Mouse (Mus musculus): ENCODE measurements at regions not wholly inside any gene's neighbourhood (a gene's known extent, or its start where the extent isn't known, plus 50 kb on each side); places are given as distances from the start of the nearest gene placed in this dataset.

- Histone ChIP-seq H3K27ac (no peak overlapping the region), H3K4me1 (ENCODE audit: insufficient read depth, low read length) (no peaks in the 10 kb centered on the region), H3K4me2 (ENCODE audit: low read depth, low read length) (no peak overlapping the region), H3K4me3 (ENCODE audit: low read length) (no peak overlapping the region), H3K9me3 (ENCODE audit: low read length) (no peaks in the 10 kb centered on the region), H3K36me3 (ENCODE audit: insufficient read depth, low read length) (no peaks in the 10 kb centered on the region), H3K9ac (replicated peaks; ENCODE audit: low read length) (no peak overlapping the region), H3K27me3 (ENCODE audit: insufficient read depth, low read length) (no peaks in the 10 kb centered on the region)
- no peak for TF ChIP-seq CTCF (IDR thresholded peaks at IDR 0.05; ENCODE audit: low read depth)
- DNase-seq (ENCODE audit: low spot score) (no peak), ATAC-seq (no peak)
- 40% methylated on average over 4 of the region's 4 CpGs for WGBS
These were observed 143.6 kb upstream of the Tapt1 start for GRCm38 (mm10) chr5:44370006-44370405.

- DNase-seq (ENCODE audit: low spot score): no peak
- ATAC-seq: no peak
- Histone ChIP-seq H3K27me3 (ENCODE audit: insufficient read depth, low read length) (no peaks in the 10 kb centered on the region), H3K36me3 (ENCODE audit: insufficient read depth, low read length) (no peaks in the 10 kb centered on the region), H3K9me3 (ENCODE audit: low read length) (no peaks in the 10 kb centered on the region), H3K27ac (no peak overlapping the region), H3K9ac (replicated peaks; ENCODE audit: low read length) (no peak overlapping the region), H3K4me3 (ENCODE audit: low read length) (no peak overlapping the region), H3K4me2 (ENCODE audit: low read depth, low read length) (no peak overlapping the region), H3K4me1 (ENCODE audit: insufficient read depth, low read length) (no peaks in the 10 kb centered on the region)
- 78% methylated on average over 1 of the region's 1 CpGs for WGBS
- no peak for TF ChIP-seq CTCF (IDR thresholded peaks at IDR 0.05; ENCODE audit: low read depth)
These were observed 125.9 kb upstream of the Tapt1 start for GRCm38 (mm10) chr5:44352324-44352723.

GRCm38 (mm10) chr5:44341457-44342014, 115.1 kb upstream of the Tapt1 start:
- Histone ChIP-seq H3K4me1 (ENCODE audit: insufficient read depth, low read length) (no peaks in the 10 kb centered on the region), H3K4me3 (ENCODE audit: low read length) (no peak overlapping the region), H3K27me3 (ENCODE audit: insufficient read depth, low read length) (no peaks in the 10 kb centered on the region), H3K9ac (replicated peaks; ENCODE audit: low read length) (no peak overlapping the region), H3K9me3 (ENCODE audit: low read length) (no peaks in the 10 kb centered on the region), H3K4me2 (ENCODE audit: low read depth, low read length) (no peak overlapping the region), H3K36me3 (ENCODE audit: insufficient read depth, low read length) (no peaks in the 10 kb centered on the region), H3K27ac (no peak overlapping the region)
- ATAC-seq (no peak), DNase-seq (ENCODE audit: low spot score) (no peak)
- TF ChIP-seq CTCF (IDR thresholded peaks at IDR 0.05; ENCODE audit: low read depth): no peak
- WGBS: 91% methylated on average over 2 of the region's 2 CpGs

- 91% methylated on average over 4 of the region's 4 CpGs for WGBS
- Histone ChIP-seq H3K4me2 (ENCODE audit: low read depth, low read length) (no peak overlapping the region), H3K27ac (no peak overlapping the region), H3K36me3 (ENCODE audit: insufficient read depth, low read length) (no peaks in the 10 kb centered on the region), H3K4me1 (ENCODE audit: insufficient read depth, low read length) (no peaks in the 10 kb centered on the region), H3K27me3 (ENCODE audit: insufficient read depth, low read length) (no peaks in the 10 kb centered on the region), H3K9ac (replicated peaks; ENCODE audit: low read length) (no peak overlapping the region), H3K4me3 (ENCODE audit: low read length) (no peak overlapping the region), H3K9me3 (ENCODE audit: low read length) (no peaks in the 10 kb centered on the region)
- ATAC-seq: no peak
- no peak for TF ChIP-seq CTCF (IDR thresholded peaks at IDR 0.05; ENCODE audit: low read depth)
- no peak for DNase-seq (ENCODE audit: low spot score)
These were observed 112.2 kb upstream of the Tapt1 start for GRCm38 (mm10) chr5:44338662-44339061.

- 92% methylated on average over 5 of the region's 5 CpGs for WGBS
- Histone ChIP-seq H3K4me2 (ENCODE audit: low read depth, low read length) (no peak overlapping the region), H3K4me3 (ENCODE audit: low read length) (no peak overlapping the region), H3K36me3 (ENCODE audit: insufficient read depth, low read length) (no peaks in the 10 kb centered on the region), H3K9ac (replicated peaks; ENCODE audit: low read length) (no peak overlapping the region), H3K27me3 (ENCODE audit: insufficient read depth, low read length) (no peaks in the 10 kb centered on the region), H3K9me3 (ENCODE audit: low read length) (no peaks in the 10 kb centered on the region), H3K27ac (no peak overlapping the region), H3K4me1 (ENCODE audit: insufficient read depth, low read length) (no peaks in the 10 kb centered on the region)
- no peak for TF ChIP-seq CTCF (IDR thresholded peaks at IDR 0.05; ENCODE audit: low read depth)
- DNase-seq (ENCODE audit: low spot score): no peak
- ATAC-seq: no peak
These were observed 109.3 kb upstream of the Tapt1 start for GRCm38 (mm10) chr5:44335756-44336155.

- ATAC-seq (no peak), DNase-seq (ENCODE audit: low spot score) (no peak)
- no peak for TF ChIP-seq CTCF (IDR thresholded peaks at IDR 0.05; ENCODE audit: low read depth)
- Histone ChIP-seq H3K4me2 (ENCODE audit: low read depth, low read length) (no peak overlapping the region), H3K4me1 (ENCODE audit: insufficient read depth, low read length) (no peaks in the 10 kb centered on the region), H3K9ac (replicated peaks; ENCODE audit: low read length) (no peak overlapping the region), H3K27ac (no peak overlapping the region), H3K4me3 (ENCODE audit: low read length) (no peak overlapping the region), H3K27me3 (ENCODE audit: insufficient read depth, low read length) (no peaks in the 10 kb centered on the region), H3K36me3 (ENCODE audit: insufficient read depth, low read length) (no peaks in the 10 kb centered on the region), H3K9me3 (ENCODE audit: low read length) (no peaks in the 10 kb centered on the region)
- 94% methylated on average over 1 of the region's 1 CpGs for WGBS
These were observed 93.2 kb upstream of the Tapt1 start for GRCm38 (mm10) chr5:44319626-44320025.

- DNase-seq (ENCODE audit: low spot score): no peak
These were observed 80.5 kb upstream of the Tapt1 start for GRCm38 (mm10) chr5:44306769-44307557.

More at GRCm38 (mm10) chr5:44306769-44307557, 80.5 kb upstream of the Tapt1 start:
- Histone ChIP-seq H3K9ac (replicated peaks; ENCODE audit: low read length) (no peak overlapping the region), H3K9me3 (ENCODE audit: low read length) (no peaks in the 10 kb centered on the region), H3K4me3 (ENCODE audit: low read length) (no peak overlapping the region), H3K4me1 (ENCODE audit: insufficient read depth, low read length) (no peaks in the 10 kb centered on the region), H3K27ac (no peak overlapping the region), H3K27me3 (ENCODE audit: insufficient read depth, low read length) (no peaks in the 10 kb centered on the region), H3K4me2 (ENCODE audit: low read depth, low read length) (no peak overlapping the region), H3K36me3 (ENCODE audit: insufficient read depth, low read length) (no peaks in the 10 kb centered on the region)
- TF ChIP-seq CTCF (IDR thresholded peaks at IDR 0.05; ENCODE audit: low read depth): no peak
- 24% methylated on average over 16 of the region's 16 CpGs for WGBS
- ATAC-seq: no peak

Data from hindbrain, postnatal 0 days (tissue).